Mouse (Mus musculus): ENCODE results near the gene Tldc2.

DNA sequence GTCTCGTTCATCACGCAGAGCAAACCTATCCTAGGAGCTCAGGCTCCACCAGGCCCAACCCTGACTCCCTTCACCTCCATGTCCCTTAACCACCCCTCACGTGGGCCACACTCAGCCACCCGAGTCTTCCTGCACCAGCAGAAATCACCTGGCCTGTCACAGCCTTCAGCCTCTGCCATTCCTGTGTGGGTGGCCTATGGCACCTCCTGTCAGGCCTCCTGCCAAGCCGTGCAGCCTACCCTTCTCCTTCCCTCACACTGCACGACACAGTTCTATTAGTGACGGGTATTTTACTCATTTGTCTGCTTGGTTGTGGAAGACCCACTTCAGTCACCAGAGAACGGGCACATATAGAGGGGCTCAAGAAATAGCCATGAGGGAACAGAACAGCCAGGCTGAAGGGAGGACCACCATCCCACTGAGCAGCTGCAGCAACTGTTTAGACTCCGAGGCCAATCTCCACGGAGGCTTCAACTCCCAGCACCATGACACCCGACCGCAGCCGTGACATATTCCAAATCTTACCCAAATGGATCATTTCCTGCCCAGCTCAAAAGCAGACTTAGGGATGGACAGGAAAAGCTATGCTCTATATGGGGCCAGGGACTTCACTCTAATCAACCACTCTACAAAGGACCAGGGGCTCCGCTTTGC lies 18.0 kb upstream of the Tldc2 start:
- TF ChIP-seq CTCF (IDR thresholded peaks at IDR 0.05; ENCODE audit: low read depth) (no peak), EP300 (IDR thresholded peaks at IDR 0.05; ENCODE audit: low read depth) (no peak)

Measured in liver, postnatal 0 days (tissue).